ENCODE assay signal across 8 mouse cellular contexts in genomic region chr11:63919211-63920098, GRCm38 (mm10). TPM values are rescaled to one million over a fixed set of nuclear protein-coding genes. Genes with fewer than 3 reads are reported as not detected.
A peak's percentile ranks its signal among the peaks of the same experiment; 100 is the strongest.
DNase-seq lines count a peak whose midpoint lies in the region; ATAC-seq and TF ChIP-seq lines count a peak whose summit lies in the region.

No protein-coding gene starts in this region.

- H3K27ac ChIP-seq in heart, embryonic 15.5 days: no peak overlapping the region
- H3K27ac ChIP-seq in hindbrain, postnatal 0 days: no peak overlapping the region
- peak overlapping the region; percentile 67 for H3K27ac ChIP-seq in midbrain, embryonic 16.5 days (ENCODE audit: low read length)

- no peaks in the 10 kb centered on the region for H3K9me3 ChIP-seq in heart, embryonic 15.5 days (replicated peaks)
- H3K9me3 ChIP-seq in hindbrain, postnatal 0 days (ENCODE audit: low read length): no peaks in the 10 kb centered on the region
- H3K9me3 ChIP-seq in midbrain, embryonic 16.5 days (replicated peaks; ENCODE audit: control insufficient read depth, low read length, poor library complexity, severe bottlenecking): no peaks in the 10 kb centered on the region

- intact Hi-C loops in heart, postnatal 25 days (cut with DNase I): loop anchor here (5.0 to 10.0 kb wide), 3 partner anchors 163 to 978 kb away; no protein-coding TSS in a partner anchor

- no peak for ATAC-seq in heart, embryonic 15.5 days (replicated peaks; ENCODE audit: insufficient number of reproducible peaks, insufficient read depth, low FRiP score, low read depth)
- no peak for ATAC-seq in hindbrain, postnatal 0 days
- no peak for ATAC-seq in midbrain, embryonic 16.5 days

- WGBS in heart, embryonic 15.5 days: 9% methylated on average over 52 of the region's 52 CpGs
- WGBS in hindbrain, postnatal 0 days: 6% methylated on average over 52 of the region's 52 CpGs
- under 1% methylated on average over 51 of the region's 52 CpGs for WGBS in midbrain, embryonic 16.5 days

- no peak for DNase-seq in heart, postnatal 25 days (ENCODE audit: low spot score)
- peak; percentile 29 for DNase-seq in brain, embryonic 14.5 days (ENCODE audit: low read depth)
- DNase-seq in hindbrain, postnatal 0 days (ENCODE audit: low spot score): no peak
- DNase-seq in cerebellum, adult 9-10 months: no peak
- DNase-seq in cerebellum, adult 8-10 months: no peak
- DNase-seq in right cerebral cortex, adult 2 months (ENCODE audit: low spot score in 2 of 2): no peak

- peak overlapping the region; percentile 51 for H3K9ac ChIP-seq in heart, embryonic 15.5 days
- H3K9ac ChIP-seq in hindbrain, postnatal 0 days (replicated peaks; ENCODE audit: low read length): peak overlapping the region; percentile 44; the same call in 1 of the 2 replicates
- peak overlapping the region; percentile 74 for H3K9ac ChIP-seq in midbrain, embryonic 16.5 days (ENCODE audit: low read depth, low read length)

- no peak for TF ChIP-seq CTCF in brain, embryonic 14.5 days (IDR thresholded peaks at IDR 0.05; ENCODE audit: borderline replicate concordance, extremely low read depth, insufficient read depth, insufficient read length)
- no peak for TF ChIP-seq CTCF in hindbrain, postnatal 0 days (IDR thresholded peaks at IDR 0.05; ENCODE audit: low read depth)

- peak overlapping the region; percentile 58 for H3K4me3 ChIP-seq in heart, embryonic 15.5 days
- H3K4me3 ChIP-seq in hindbrain, postnatal 0 days (ENCODE audit: low read length): peak overlapping the region; percentile 48
- peak overlapping the region; percentile 62 for H3K4me3 ChIP-seq in midbrain, embryonic 16.5 days (ENCODE audit: low read depth, low read length)

- no peak for TF ChIP-seq POLR2A in brain, embryonic 14.5 days (IDR thresholded peaks at IDR 0.05; ENCODE audit: borderline replicate concordance, extremely low read depth, insufficient read depth, insufficient read length, poor library complexity, severe bottlenecking)

- H3K36me3 ChIP-seq in heart, embryonic 15.5 days: no peaks in the 10 kb centered on the region
- H3K36me3 ChIP-seq in hindbrain, postnatal 0 days (ENCODE audit: insufficient read depth, low read length): no peaks in the 10 kb centered on the region
- no peaks in the 10 kb centered on the region for H3K36me3 ChIP-seq in midbrain, embryonic 16.5 days (ENCODE audit: control insufficient read depth, insufficient read depth, low read length)

- peaks cover 59% of the 10 kb centered on the region for H3K27me3 ChIP-seq in heart, embryonic 15.5 days
- H3K27me3 ChIP-seq in hindbrain, postnatal 0 days (ENCODE audit: insufficient read depth, low read length): peaks cover 67% of the 10 kb centered on the region
- peaks cover 16% of the 10 kb centered on the region for H3K27me3 ChIP-seq in midbrain, embryonic 16.5 days (ENCODE audit: control insufficient read depth, insufficient read depth, low read depth, low read length)

- H3K4me1 ChIP-seq in heart, embryonic 15.5 days (replicated peaks): peaks cover 65% of the 10 kb centered on the region
- H3K4me1 ChIP-seq in hindbrain, postnatal 0 days (ENCODE audit: insufficient read depth, low read length): peaks cover 9% of the 10 kb centered on the region
- peaks cover 30% of the 10 kb centered on the region for H3K4me1 ChIP-seq in midbrain, embryonic 16.5 days (ENCODE audit: control insufficient read depth, insufficient read depth, low read length)

- peak overlapping the region; percentile 92 for H3K4me2 ChIP-seq in heart, embryonic 15.5 days
- peak overlapping the region; percentile 67 for H3K4me2 ChIP-seq in hindbrain, postnatal 0 days (ENCODE audit: low read depth, low read length)
- peak overlapping the region; percentile 91 for H3K4me2 ChIP-seq in midbrain, embryonic 16.5 days (ENCODE audit: low read length)

RNA-seq across cellular contexts. Expression of gene Hs3st3b1, which starts 2.6 kb away (rescaled TPM):
- 1.8 and 2.3 TPM in 2 replicates for polyA plus RNA-seq in heart, embryonic 15.5 days (2015; fragmentation: Nextera tagmentation; extraction: Ambion mirVana)
- 1 to 10 TPM in 1 of 2 experiments, under 1 TPM in 1; 0.92 to 1.1 TPM for total RNA-seq in heart, postnatal 25 days (2021)
- 7.9 and 10.5 TPM in 2 replicates for polyA plus RNA-seq in brain, embryonic 14.5 days (2012; rRNA removed)
- 12.4 and 13.3 TPM in 2 replicates for total RNA-seq in hindbrain, postnatal 0 days (2014; rRNA removed)
- 2.6 and 2.8 TPM in 2 replicates for polyA plus RNA-seq in hindbrain, postnatal 0 days (2015; fragmentation: Nextera tagmentation; extraction: Ambion mirVana)
- polyA plus RNA-seq in midbrain, embryonic 16.5 days (2015; fragmentation: Nextera tagmentation; extraction: Ambion mirVana): 9.4 and 15.4 TPM in 2 replicates
